Mouse (Mus musculus) ES-E14 (cell line): ENCODE measurements around the gene Klrk1.

ENCODE experiments used
- CHD2 ChIP-seq: IDR thresholded peaks from 2 replicates; pipeline ENCODE4 v1.6.1; 2014; ENCODE audit warnings: mild to moderate bottlenecking, low read depth, low read length, inconsistent platforms
- ZNF384 ChIP-seq: IDR thresholded peaks from 2 replicates; pipeline ENCODE4 v1.6.1; 2012; ENCODE audit warnings: low read depth, low read length, inconsistent platforms

- no peak for TF ChIP-seq CHD2
- TF ChIP-seq ZNF384 = no peak
Measured at GRCm38 (mm10) chr6:129577605-129578004, 46.1 kb downstream of the Klrk1 start, which contains the start of gene Klre1.
